Mouse (Mus musculus): Measurements from ENCODE around the gene Cmtm6.

The Cmtm6 gene

DNA sequence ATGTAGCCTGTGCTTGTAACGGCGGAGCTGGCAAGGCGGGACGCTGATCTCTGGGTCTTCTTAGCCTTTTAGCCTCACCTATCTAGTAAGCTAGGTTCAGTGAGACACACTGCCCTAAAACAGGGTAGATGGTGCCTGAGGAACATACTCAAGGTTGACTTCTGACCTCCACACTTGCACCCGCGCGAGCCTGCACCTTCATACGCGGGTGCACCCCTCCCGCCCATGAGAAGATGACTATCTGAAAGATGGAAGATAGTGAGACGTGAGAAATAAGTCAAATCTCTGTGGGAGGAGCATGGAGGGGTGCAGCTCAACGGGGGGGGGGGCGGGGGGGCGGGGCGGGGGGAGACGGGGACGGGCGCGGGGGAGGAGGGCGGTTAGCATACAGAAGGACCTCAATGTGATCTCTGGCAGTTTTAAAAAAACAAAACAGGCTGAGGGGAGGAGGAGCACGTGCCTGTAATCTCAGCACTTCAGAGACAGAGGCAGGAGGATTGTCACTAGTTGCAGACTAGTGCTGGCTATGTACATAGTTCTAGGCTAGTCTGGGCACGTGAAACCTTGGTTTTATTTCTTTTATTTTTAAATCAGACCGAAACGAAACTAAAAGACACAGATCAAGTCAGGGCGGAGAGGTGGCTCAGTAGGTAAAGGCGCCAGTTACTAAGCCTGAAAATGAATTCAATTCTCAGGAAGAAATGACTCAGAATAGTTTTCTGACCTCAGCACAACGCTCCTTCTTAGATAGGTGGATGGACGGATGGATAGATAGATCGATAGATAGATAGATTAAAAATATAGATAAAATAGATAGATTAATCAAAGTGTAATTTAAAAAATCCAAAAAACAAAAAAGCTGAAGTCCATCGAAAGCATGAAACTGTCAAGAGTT, 758 bp upstream of the Cmtm6 start:
- DNase-seq (ENCODE audit: low spot score): no peak

DNA sequence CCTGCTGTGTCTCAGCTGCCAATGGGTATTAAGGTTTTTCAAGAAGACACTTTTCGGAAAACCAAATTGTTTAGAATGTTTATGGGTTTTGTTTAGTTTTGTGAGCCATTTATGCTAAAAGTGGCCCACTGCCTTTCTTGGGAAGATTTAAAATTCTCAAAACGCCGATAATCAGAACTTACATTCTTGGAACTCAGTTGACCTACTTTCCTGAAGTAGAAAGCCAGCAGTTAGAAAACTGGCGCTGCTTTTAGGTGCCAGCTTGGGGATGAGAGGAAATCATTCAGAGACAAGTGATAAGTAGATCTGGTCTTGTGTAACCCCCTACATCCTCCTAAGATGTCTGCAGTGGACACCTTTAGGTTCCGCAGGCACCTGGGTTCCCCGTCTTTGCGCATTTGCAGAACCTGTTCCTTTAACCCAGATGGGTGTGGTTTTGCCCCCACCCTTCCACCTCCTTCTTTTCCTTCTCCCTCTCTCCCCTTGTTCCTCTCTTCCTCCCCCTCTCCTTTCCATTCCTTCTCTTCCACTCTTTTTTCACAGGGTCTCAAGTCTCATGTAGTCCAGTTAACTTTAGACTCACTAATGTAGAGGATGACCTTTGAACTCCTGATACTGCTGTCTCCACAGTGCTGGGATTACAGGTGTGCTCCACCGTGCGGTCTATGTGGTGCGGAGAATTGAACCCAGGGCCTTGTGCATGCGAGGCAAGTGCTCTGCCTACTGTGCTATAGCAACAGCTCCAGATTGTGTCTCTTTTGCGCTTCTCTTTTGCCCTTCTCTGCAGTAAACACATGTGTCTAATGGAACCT, 1.2 kb downstream of the Cmtm6 start:
- DNase-seq (ENCODE audit: low spot score): no peak

DNA sequence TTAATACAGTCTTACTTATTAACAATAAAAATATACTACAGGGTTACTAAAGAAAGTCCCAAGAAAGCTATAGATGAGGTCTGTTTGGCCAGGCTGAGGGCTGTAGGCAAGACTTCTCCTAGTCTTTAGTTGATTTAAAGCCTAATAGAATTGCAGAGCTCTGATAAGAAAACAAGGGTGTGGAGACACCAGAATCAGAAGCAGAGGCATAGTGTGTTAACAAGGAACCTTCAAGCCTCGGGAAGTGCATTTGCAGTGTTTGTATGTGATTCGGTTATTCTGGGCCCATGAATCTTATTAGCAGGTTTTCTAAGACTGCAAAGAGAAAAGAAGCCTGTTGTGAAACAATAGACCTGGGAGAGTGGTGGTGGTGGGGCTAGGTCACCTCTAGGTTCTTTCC, 2.3 kb downstream of the Cmtm6 start:
- DNase-seq (ENCODE audit: low spot score): no peak

DNA sequence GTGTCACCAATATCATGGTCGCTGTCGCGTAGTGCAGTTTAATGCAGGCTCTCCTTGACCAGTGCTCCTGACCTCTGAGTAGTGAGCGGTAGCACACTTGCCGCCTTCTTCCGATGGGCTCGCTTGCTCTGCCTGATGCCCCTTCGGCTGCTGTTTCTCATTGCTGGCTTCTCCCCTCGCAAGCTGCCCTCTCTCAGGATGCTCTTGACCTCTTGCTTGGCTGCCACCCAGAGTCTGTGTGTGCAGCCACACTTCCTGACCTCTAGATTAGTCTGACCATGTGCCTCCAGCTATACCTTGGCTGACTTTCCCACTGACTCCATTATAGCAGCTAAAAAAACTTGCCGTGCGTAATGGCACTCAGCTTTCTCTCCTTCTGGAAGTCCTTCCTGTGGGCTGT, 5.5 kb downstream of the Cmtm6 start:
- DNase-seq (ENCODE audit: low spot score): no peak

DNA sequence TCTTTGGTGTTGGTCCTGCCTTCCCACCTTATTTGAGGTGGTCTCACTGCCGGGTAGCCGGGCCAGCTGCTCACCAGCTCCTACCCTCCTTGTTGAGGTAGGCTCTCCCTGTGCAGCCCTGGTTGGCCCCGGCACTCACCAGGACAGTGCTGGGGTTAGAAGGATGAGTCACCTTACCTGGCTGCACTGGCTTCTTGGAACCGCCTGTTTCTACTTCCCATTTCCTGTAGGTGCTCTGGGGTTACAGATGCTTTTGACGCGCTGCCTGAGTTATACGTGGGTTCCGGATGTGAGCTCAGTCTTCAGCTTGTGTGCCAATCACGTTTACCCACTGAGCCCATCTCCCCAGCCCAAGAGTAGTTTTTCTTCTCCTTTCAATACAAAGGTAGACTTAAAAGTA, 9.4 kb downstream of the Cmtm6 start:
- no peak for DNase-seq (ENCODE audit: low spot score)

DNA sequence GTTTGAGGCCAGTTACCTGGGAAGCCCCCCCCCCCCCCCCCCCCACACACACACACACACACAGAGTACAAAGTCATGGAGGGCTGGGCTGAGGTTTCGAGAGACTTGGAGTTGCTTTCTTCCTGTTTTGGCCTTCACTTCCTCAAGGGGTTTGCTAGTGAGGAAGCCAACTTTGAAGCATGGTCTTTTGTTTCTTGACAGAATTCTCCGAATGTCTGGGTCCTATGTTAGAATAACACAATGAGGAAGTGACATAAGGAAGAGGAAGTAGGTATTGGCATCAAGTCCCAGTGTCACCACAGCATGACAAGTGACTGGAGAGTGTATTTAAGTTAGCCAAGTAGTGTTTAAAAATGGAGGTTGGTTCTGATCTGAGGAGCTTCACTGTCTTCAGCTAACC, 11.8 kb downstream of the Cmtm6 start:
- no peak for DNase-seq (ENCODE audit: low spot score)

DNA sequence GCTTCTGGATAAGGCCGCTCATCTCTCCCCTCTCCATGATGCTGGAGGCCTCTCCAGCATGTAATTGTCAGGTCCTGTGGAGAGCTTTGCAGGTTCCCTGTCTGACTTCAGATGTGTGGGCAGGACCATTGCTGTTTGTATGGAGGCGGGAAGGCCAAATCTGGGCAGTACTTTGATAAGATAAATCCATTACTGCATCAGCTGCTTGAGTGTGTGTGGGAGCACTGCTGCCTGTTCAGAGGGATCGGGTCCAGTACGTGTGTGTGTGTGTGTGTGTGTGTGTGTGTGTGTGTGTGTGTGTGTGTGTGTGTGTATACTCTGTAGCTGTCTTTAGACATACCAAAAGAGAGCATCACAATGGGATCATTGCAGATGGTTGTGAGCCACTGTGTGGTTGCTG, 14.2 kb downstream of the Cmtm6 start:
- no peak for DNase-seq (ENCODE audit: low spot score)

DNA sequence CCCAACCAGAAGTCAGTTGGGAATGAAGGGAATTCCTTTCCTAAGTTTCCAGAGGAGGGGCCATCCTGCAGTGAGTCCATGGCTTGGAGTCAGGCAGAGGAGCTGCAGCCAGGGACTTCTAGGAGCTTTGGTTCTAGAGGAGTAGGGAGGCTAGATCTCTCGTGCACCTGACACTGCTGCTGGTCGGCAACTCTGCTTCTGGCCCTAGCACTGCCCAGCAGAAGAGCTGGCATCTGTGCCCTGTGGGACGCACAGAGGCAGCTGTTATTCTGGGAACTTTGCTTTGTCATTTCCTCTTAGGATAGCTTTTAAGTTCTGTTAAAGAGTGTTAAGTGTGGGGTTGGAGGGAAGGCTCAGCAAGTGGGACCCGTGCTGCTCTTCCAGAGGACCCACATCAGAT, 14.7 kb downstream of the Cmtm6 start:
- DNase-seq (ENCODE audit: low spot score): no peak

DNA sequence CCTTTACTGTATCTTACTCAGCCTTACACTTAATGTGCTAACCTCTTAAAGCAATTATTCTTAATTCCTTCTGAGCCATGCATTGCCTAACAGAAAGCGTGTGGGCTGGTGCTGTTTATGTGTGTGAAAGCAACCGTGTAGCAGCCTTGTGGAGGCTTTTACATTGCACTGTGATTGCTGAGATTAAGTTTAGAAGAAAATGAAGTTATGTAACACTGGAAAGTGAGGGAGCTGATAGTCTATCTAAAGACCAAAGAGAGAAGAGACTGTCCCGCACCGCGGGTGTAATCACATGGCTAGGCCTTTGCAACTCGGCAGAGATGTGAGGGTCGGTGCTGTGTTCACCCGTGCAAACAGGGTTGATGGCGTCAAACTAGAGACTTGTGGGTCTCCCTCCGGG, 16.1 kb downstream of the Cmtm6 start:
- no peak for DNase-seq (ENCODE audit: low spot score)

DNA sequence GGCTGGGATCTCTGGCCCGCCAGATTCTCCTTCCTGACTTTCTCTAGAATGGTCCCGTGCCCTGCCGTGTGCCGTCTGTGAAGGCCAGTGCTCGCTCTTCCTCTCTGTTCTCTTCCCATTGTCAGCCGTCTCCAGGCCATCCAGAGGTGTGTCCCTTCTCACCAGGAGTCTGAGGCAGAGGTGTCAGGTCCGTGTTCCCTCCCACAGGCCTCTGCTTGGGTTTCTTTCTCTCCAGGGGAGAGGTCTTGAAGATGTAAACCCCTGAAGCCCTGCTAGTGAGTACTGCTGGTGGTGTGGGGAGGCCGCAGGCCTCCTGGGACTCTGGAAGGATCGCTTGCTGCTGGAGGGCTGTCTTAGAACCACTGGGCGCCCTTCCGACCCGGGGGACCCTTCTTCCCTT, 16.6 kb downstream of the Cmtm6 start:
- DNase-seq (ENCODE audit: low spot score): no peak

DNA sequence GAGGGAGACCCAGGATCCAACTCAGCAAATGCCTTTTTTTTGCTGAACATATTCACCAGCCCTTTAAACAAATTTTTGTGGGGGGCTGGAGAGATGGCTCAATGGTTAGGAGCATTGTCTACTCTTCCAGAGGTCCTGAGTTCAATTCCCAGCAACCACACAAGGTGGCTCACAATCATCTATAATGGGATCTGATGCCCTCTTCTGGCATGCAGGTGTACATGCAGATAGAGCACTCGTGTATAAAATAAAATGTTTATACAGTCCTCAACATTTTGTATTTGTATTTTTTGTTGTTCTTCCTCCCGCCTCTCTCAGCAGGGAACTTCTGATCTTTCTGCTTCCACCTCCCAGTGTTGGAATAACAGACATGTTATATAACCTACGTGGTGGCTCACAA, 20.7 kb downstream of the Cmtm6 start:
- DNase-seq (ENCODE audit: low spot score): no peak

DNA sequence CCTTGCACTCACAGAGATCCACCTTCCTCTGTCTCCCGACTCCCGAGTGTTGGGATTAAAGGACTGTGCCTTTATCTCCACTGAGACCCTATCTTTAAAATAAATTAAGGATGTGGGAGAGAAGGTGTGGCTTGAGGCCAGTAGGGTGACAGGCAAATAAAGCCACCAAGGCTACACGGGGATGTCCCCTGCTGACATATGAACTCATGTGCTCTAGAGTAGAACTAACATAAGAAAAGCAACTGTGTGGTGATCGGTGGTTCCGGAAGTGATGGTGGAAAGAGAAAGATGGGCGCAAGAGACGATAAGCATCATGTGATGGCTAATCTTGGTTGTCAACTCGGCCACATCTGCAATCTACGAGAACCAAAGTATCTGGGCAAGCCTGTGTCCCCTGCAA, 21.4 kb downstream of the Cmtm6 start:
- DNase-seq (ENCODE audit: low spot score): no peak

DNA sequence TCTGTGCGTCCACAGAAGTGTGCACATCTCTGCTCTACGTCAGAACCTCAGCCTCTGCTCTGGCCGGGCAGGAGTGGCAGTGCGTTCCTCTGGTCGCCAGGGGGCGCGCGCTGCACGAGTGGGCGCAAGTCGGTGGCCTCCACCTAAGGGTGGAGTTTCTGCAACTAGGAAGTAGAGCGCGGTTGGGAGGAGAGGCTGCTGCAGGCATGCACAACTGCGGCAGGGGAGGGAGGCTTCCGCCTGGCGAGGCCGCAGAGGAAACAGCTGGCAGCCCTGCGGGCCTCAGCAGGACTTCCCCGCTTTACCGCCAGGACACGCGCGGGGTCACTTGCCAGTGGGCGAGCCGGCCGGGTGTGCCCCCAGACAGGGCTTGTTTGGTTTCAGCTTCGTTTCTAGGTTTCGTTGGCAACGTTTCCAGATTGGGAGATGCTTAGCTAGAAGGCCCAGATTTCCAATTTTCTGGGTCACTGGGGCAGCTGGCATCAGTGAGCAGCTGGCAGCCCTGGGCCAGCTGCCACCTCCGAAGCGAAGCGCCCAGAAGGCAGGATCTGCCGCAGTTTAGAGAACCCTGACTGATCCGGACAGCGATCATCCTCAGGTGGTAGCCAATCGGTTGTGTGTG, 22.1 kb downstream of the Cmtm6 start:
- DNase-seq (ENCODE audit: low spot score): peak; percentile 87

DNA sequence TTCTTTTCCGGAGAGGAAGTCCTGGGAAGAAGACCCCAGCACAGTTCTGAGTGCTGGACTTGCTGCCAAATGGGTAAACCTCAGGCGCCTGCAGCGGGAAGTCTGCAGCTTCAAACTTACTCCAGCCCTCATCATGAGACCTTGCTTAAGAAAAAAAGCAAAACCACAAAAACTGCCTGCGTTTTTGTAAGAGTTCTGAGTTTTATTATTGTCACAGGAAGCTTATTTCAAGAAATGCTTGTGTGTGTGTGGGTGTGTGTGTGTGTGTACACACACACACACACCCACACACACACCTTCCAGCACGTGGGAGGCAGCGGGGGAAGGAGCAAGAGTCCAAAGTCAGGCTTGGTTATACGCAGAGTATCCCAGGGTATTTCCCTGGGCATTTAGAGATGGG, 27.4 kb downstream of the Cmtm6 start:
- no peak for DNase-seq (ENCODE audit: low spot score)

DNA sequence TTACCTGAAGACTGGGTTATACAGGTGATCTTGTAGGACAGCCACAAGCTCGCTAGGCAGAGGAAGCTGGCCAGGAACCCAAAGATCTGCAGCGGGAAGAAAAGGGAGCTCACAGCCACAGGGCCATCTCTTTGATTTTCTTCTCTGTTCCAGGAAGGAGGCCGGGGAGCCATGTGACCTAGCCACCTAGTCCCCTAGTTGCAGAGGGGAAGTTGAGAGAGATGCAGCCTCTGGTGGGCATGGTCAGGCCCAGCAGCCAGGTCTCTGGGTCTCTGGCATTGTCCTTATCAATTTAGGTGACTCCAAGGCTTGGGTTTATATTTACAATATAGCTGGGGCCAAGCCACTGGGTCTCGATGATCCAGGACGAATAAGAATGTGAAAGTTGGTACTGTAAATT, 27.9 kb downstream of the Cmtm6 start:
- no peak for DNase-seq (ENCODE audit: low spot score)

DNA sequence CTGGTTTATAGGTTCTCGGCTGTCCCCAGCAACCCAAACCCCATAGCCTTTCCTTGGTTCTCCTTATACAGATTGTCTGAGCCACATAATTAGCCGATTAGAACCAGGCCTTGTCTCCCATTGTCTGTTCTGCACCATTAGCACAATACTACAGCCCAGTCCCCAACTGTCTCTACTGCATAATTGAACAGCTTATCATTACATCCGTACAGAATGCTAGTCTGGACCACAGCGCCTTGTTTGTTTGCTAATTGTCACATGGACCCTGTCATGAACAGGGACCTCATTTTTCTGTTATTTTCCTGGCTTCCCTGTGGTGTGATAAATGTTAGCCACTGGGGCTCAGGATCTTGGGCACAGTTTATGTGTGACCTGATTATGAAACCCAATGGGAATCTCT, 29.0 kb downstream of the Cmtm6 start:
- no peak for DNase-seq (ENCODE audit: low spot score)

DNA sequence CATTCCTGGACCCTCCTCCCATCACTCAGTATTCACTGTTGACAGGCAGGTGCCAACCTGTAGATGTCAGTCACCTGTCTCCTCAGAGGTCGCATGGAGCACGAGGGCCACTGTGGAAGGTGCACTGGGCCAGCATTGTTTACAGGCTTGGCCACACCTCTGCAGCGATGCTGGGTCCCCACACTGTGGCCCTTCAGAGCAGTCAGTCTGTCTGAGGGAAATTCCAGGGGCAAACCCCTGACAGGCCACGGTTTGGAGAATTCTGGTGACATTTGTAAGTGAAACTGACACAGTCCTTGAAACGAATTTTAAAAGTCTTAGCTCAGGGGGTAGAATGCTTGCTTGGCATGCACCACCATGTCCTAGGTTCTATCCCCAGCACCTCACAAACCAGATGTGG, 29.4 kb downstream of the Cmtm6 start:
- DNase-seq (ENCODE audit: low spot score): no peak

DNA sequence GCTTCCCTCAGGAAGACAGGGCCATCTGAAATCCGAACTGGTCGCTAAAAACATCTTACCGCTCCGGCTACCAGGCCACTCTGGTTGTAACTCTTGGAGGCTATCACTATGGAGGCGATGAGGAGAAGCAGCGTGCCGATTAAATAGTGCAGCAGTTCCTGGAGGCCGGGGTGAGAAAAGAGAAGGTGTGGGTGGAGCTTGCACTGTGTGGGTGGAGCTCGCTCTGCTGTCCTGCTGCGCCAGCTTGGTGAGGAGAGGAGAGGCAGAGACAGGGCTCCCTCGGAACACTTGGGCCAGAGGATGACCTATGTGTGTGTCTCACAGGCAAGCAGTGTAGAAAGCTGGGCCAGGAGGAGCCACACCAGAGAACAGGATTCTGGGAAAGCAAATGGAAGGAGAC, 30.9 kb downstream of the Cmtm6 start:
- DNase-seq (ENCODE audit: low spot score): no peak

DNA sequence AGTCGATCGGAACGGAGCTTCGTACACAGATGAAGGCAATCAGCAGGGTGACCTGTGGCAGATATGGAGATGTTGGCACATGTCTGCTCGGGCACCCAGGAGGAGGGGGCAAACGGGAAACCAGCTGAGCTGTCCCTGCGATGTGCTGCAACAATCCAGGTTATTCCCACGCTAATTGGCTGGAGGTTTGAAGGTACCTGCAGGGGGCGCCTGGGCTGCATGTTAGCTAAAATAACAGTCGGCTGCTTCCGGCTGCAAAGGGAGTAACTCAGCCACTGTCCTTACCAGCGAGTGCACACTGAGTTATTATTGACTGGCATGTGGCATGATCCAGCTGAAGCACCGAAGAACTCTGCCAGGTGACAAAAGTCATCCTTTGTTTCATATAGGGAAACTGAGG, 32.4 kb downstream of the Cmtm6 start:
- DNase-seq (ENCODE audit: low spot score): peak; percentile 34

DNA sequence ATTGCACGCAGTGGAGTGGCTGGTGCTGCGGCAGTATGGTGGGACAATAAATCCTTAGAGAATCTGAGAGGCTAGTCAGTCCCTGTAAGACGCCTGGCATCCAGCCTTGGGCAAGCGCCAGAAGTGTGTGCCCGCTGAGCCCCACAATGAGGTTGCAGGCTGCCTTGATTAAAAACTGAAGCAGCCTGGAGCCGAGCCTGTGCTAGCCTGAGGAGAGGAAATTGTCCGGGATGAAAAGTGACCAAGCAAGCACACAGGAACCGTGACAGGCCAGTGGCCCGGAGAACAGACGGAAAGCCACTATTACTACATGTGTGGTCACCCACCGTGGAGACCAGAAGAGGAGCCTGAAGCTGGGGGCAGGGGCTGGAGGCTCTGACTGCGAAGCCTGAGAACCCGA, 36.1 kb downstream of the Cmtm6 start:
- DNase-seq (ENCODE audit: low spot score): no peak

DNA sequence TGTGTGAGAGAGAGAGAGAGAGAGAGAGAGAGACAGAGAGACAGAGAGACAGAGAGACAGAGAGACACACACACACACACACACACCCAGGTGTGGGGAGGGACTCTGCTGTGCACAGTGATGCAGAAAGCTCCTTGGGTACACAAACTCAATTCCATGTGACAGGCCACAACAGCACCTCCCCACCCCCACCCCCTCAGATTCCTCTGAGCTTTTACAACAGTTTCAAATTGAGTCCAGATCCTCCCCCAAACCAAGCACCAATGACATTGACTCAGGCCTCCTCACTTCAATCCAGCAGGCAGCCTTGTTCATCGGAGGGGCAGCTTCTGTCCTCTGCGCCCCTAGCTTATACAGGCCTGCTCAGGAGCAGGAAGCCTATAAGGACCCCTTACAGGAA, 36.6 kb downstream of the Cmtm6 start:
- no peak for DNase-seq (ENCODE audit: low spot score)

DNA sequence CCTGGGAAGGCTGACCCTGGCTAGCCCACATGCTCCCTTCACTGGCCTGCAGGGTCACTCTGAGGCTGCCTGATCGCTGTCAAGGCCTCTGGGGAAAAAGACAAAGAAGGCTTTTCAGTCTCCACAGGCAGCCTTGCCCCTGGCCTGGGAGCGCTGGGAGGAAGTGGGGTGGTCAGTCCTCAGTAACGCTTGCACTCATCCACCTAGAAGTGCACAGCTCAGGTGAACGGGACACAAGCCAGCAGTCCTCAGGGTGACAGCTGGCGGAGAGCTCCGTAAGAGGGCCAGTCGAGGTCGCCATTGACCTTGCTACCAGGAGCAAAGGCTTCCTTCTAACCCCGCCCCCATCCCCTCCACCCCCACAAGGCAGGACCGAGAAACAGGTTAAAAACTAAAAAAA, 37.1 kb downstream of the Cmtm6 start:
- no peak for DNase-seq (ENCODE audit: low spot score)

DNA sequence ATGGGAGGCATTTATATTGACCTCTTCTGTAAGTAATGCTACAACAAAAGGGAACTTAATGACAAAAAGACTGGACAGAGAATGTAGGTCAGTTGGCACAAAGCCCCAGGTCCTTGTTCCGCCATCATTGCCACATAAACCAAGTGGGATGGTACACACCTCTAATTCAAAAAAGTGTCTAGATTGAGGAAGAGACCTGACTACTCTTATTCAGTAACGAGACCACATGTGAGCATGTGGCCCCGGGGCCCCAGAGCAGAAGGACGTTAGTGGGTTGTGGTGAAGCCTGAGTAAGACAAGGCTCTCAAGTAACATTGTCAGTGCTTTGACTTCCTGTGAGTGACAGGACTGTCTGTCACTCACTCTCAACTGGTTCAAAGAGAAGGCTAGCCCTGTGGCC, 39.3 kb downstream of the Cmtm6 start:
- no peak for DNase-seq (ENCODE audit: low spot score)

All from testis, postnatal 14 days (tissue).